Mouse (Mus musculus): Measurements from ENCODE around the gene 1700029H14Rik. TPM values are rescaled to one million over a fixed set of nuclear protein-coding genes. Genes with fewer than 3 reads are reported as not detected.

1700029H14Rik gene
- polyA plus RNA-seq, 1 experiment = not detected

GRCm38 (mm10) chr8:13503936-13504606, 58.2 kb downstream of the 1700029H14Rik start:
- Histone ChIP-seq H3K4me3 (ENCODE audit: insufficient read depth, low read depth, low read length) (no peak overlapping the region), H3K4me1 (ENCODE audit: control insufficient read depth, insufficient read depth, insufficient read length, low read length) (no peaks in the 10 kb centered on the region), H3K27ac (replicated peaks; ENCODE audit: low read depth, low read length) (peak overlapping the region; percentile 73)

GRCm38 (mm10) chr8:13501221-13501620, 61.0 kb downstream of the 1700029H14Rik start:
- no peak overlapping the region; the same call in 1 of the 2 replicates for H3K27ac ChIP-seq (replicated peaks; ENCODE audit: low read depth, low read length)
- H3K4me3 ChIP-seq (ENCODE audit: insufficient read depth, low read depth, low read length) = no peak overlapping the region
- no peaks in the 10 kb centered on the region for H3K4me1 ChIP-seq (ENCODE audit: control insufficient read depth, insufficient read depth, insufficient read length, low read length)

Other genes starting within 250 kb of the 1700029H14Rik start
- gene Tfdp1, start 223.7 kb downstream of the 1700029H14Rik start, polyA plus RNA-seq (2012; ENCODE audit: insufficient read depth, insufficient read length, missing spikeins) = 32.5 and 34.6 TPM in 2 replicates
- gene Atp4b, start 165.6 kb downstream of the 1700029H14Rik start, polyA plus RNA-seq (2012; ENCODE audit: insufficient read depth, insufficient read length, missing spikeins) = 12.8 and 22.6 TPM in 2 replicates
- gene Grk1, start 157.4 kb downstream of the 1700029H14Rik start, polyA plus RNA-seq (2012; ENCODE audit: insufficient read depth, insufficient read length, missing spikeins) = not detected in 2 replicates
- gene Tmem255b, start 127.3 kb downstream of the 1700029H14Rik start, polyA plus RNA-seq (2012; ENCODE audit: insufficient read depth, insufficient read length, missing spikeins) = 1.4 and 1.7 TPM in 2 replicates
- 29.5 and 31.0 TPM in 2 replicates for gene Gas6, start 68.0 kb downstream of the 1700029H14Rik start, polyA plus RNA-seq (2012; ENCODE audit: insufficient read depth, insufficient read length, missing spikeins)
- gene Rasa3, start 115.1 kb upstream of the 1700029H14Rik start, polyA plus RNA-seq (2012; ENCODE audit: insufficient read depth, insufficient read length, missing spikeins) = 9.7 and 13.9 TPM in 2 replicates
- not detected in 2 replicates for gene Cfap97d2, start 143.4 kb upstream of the 1700029H14Rik start, polyA plus RNA-seq (2012; ENCODE audit: insufficient read depth, insufficient read length, missing spikeins)
- 20.9 and 35.8 TPM in 2 replicates for gene Cdc16, start 195.2 kb upstream of the 1700029H14Rik start, polyA plus RNA-seq (2012; ENCODE audit: insufficient read depth, insufficient read length, missing spikeins)
- 20.7 and 23.4 TPM in 2 replicates for gene Upf3a, start 223.2 kb upstream of the 1700029H14Rik start, polyA plus RNA-seq (2012; ENCODE audit: insufficient read depth, insufficient read length, missing spikeins)

Measured in brown adipose tissue, adult 24 weeks (tissue).